Comparison of ENCODE assay signal across 8 mouse cellular contexts in the genomic region with DNA sequence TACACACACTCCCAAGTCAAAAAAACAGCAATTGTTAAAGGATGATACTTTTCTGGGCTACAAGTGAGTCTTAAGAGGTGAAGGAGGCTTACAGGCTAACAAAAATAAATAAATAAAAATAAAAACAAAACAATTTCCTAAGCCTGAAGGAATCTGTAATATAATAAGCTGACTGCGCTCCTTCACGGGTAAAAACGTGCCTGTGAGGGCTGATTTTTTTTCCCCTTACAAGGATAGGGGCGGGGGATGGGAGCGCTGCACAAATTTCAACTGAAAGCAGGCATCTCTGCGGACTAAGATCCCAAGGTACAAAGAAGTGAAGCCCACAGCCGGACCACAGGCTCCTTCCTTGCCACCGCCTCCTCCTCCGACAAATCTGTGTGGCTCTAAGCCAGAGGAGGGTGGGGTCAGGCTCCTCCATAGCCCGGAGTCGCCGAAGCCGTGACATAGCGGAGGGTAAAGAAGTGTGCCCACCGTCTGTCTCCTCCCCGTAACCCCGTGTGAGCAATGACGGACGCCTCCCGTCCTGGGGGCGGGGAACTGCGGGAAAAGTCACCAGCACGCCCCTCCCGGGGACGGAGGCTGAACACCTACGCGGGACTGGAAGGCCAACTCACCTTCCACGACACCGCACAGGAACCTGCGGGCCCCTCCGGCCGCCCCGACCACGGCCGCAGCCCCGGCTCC. TPM values are rescaled to one million over a fixed set of nuclear protein-coding genes. Genes with fewer than 3 reads are reported as not detected.
A peak's percentile ranks its signal among the peaks of the same experiment; 100 is the strongest.
DNase-seq lines count a peak whose midpoint lies in the region; ATAC-seq and TF ChIP-seq lines count a peak whose summit lies in the region.

No protein-coding gene starts in this region.

- peak; percentile 89 for DNase-seq in 416B (ENCODE audit: low read depth)
- DNase-seq in embryonic facial prominence, embryonic 14.5 days (ENCODE audit: low spot score), result peak; percentile 81
- peak; percentile 91 for DNase-seq in heart, embryonic 10.5 days (ENCODE audit: low spot score)
- DNase-seq in limb, embryonic 14.5 days (ENCODE audit: low spot score), result peak; percentile 55
- peak; percentile 58 to 73 for DNase-seq in spleen, postnatal 14 days (ENCODE audit: low spot score in 2 of 2)

- peak overlapping the region; percentile 98 for H3K9ac ChIP-seq in embryonic facial prominence, embryonic 14.5 days (ENCODE audit: low read depth, low read length)
- H3K9ac ChIP-seq in kidney, embryonic 14.5 days (ENCODE audit: low read depth, low read length), result peak overlapping the region; percentile 86
- peak overlapping the region; percentile 97 for H3K9ac ChIP-seq in limb, embryonic 14.5 days (ENCODE audit: low read depth, low read length, severe bottlenecking)
- H3K9ac ChIP-seq in midbrain, embryonic 16.5 days (ENCODE audit: low read depth, low read length), result peak overlapping the region; percentile 99

- H3K27ac ChIP-seq in bone marrow, adult 2 months (ENCODE audit: control insufficient read depth, insufficient read depth, low read depth, low read length, poor library complexity), result peak overlapping the region; percentile 99
- H3K27ac ChIP-seq in embryonic facial prominence, embryonic 14.5 days (replicated peaks; ENCODE audit: low read depth, low read length), result peak overlapping the region; percentile 98
- peak overlapping the region; percentile 99 for H3K27ac ChIP-seq in heart, embryonic 10.5 days
- H3K27ac ChIP-seq in kidney, embryonic 14.5 days (ENCODE audit: low read depth, low read length), result peak overlapping the region; percentile 97
- H3K27ac ChIP-seq in limb, embryonic 14.5 days (replicated peaks; ENCODE audit: low read depth, low read length), result peak overlapping the region; percentile 97
- H3K27ac ChIP-seq in midbrain, embryonic 16.5 days (ENCODE audit: low read length), result peak overlapping the region; percentile 99

- peak; percentile 16; the same call in 1 of the 2 replicates for ATAC-seq in embryonic facial prominence, embryonic 14.5 days (ENCODE audit: low read depth)
- peak; percentile 68 for ATAC-seq in kidney, embryonic 14.5 days (ENCODE audit: low FRiP score, low TSS enrichment)
- ATAC-seq in limb, embryonic 14.5 days (ENCODE audit: low FRiP score, low read depth), result peak; percentile 7
- peak; percentile 34 for ATAC-seq in midbrain, embryonic 16.5 days

- under 1% methylated on average over 36 of the region's 36 CpGs for WGBS in bone marrow, adult 2 months
- under 1% methylated on average over 26 of the region's 36 CpGs for WGBS in embryonic facial prominence, embryonic 14.5 days
- WGBS in heart, embryonic 10.5 days, result under 1% methylated on average over 36 of the region's 36 CpGs
- WGBS in kidney, embryonic 14.5 days, result under 1% methylated on average over 36 of the region's 36 CpGs
- under 1% methylated on average over 36 of the region's 36 CpGs for WGBS in limb, embryonic 14.5 days
- WGBS in midbrain, embryonic 16.5 days, result 1% methylated on average over 34 of the region's 36 CpGs

- H3K4me1 ChIP-seq in bone marrow, adult 2 months (ENCODE audit: control insufficient read depth, insufficient read depth, low read length), result peaks cover 4% of the 10 kb centered on the region; the same call in 1 of the 2 replicates
- peaks cover 18% of the 10 kb centered on the region for H3K4me1 ChIP-seq in embryonic facial prominence, embryonic 14.5 days (ENCODE audit: control insufficient read depth, insufficient read depth, low read length)
- H3K4me1 ChIP-seq in heart, embryonic 10.5 days, result peaks cover 17% of the 10 kb centered on the region
- peaks cover 14% of the 10 kb centered on the region for H3K4me1 ChIP-seq in kidney, embryonic 14.5 days (ENCODE audit: control insufficient read depth, insufficient read depth, low read length)
- peaks cover 29% of the 10 kb centered on the region for H3K4me1 ChIP-seq in limb, embryonic 14.5 days (ENCODE audit: control insufficient read depth, insufficient read depth, low read length)
- peaks cover 34% of the 10 kb centered on the region for H3K4me1 ChIP-seq in midbrain, embryonic 16.5 days (ENCODE audit: control insufficient read depth, insufficient read depth, low read length)

- peaks cover 36% of the 10 kb centered on the region for H3K36me3 ChIP-seq in embryonic facial prominence, embryonic 14.5 days (ENCODE audit: control insufficient read depth, insufficient read depth, low read length)
- H3K36me3 ChIP-seq in heart, embryonic 10.5 days, result peaks cover 37% of the 10 kb centered on the region
- H3K36me3 ChIP-seq in kidney, embryonic 14.5 days (ENCODE audit: control insufficient read depth, insufficient read depth, low read length), result peaks cover 26% of the 10 kb centered on the region
- peaks cover 37% of the 10 kb centered on the region for H3K36me3 ChIP-seq in limb, embryonic 14.5 days (ENCODE audit: control insufficient read depth, insufficient read depth, low read length)
- H3K36me3 ChIP-seq in midbrain, embryonic 16.5 days (ENCODE audit: control insufficient read depth, insufficient read depth, low read length), result peaks cover 3% of the 10 kb centered on the region; the same call in 1 of the 2 replicates

- TF ChIP-seq POLR2A in bone marrow, adult 2 months (IDR thresholded peaks at IDR 0.05; ENCODE audit: borderline replicate concordance, control insufficient read depth, low read depth, low read length), result no peak
- TF ChIP-seq POLR2A in limb, embryonic 14.5 days (IDR thresholded peaks at IDR 0.05; ENCODE audit: borderline replicate concordance, extremely low read depth, insufficient read depth, insufficient read length), result no peak

- H3K9me3 ChIP-seq in embryonic facial prominence, embryonic 14.5 days (ENCODE audit: control insufficient read depth, low read length), result no peaks in the 10 kb centered on the region
- H3K9me3 ChIP-seq in heart, embryonic 10.5 days, result no peaks in the 10 kb centered on the region
- H3K9me3 ChIP-seq in kidney, embryonic 14.5 days (ENCODE audit: control insufficient read depth, low read length), result no peaks in the 10 kb centered on the region
- no peaks in the 10 kb centered on the region for H3K9me3 ChIP-seq in limb, embryonic 14.5 days (ENCODE audit: control insufficient read depth, low read length)
- H3K9me3 ChIP-seq in midbrain, embryonic 16.5 days (replicated peaks; ENCODE audit: control insufficient read depth, low read length, poor library complexity, severe bottlenecking), result no peaks in the 10 kb centered on the region

- H3K4me2 ChIP-seq in embryonic facial prominence, embryonic 14.5 days (ENCODE audit: low read depth, low read length), result peak overlapping the region; percentile 71
- H3K4me2 ChIP-seq in kidney, embryonic 14.5 days (replicated peaks; ENCODE audit: low read depth, low read length), result peak overlapping the region; percentile 44
- H3K4me2 ChIP-seq in limb, embryonic 14.5 days (replicated peaks; ENCODE audit: low read depth, low read length, severe bottlenecking), result peak overlapping the region; percentile 56
- peak overlapping the region; percentile 72 for H3K4me2 ChIP-seq in midbrain, embryonic 16.5 days (ENCODE audit: low read length)

- peak overlapping the region; percentile 79 for H3K4me3 ChIP-seq in bone marrow, adult 2 months (replicated peaks; ENCODE audit: control insufficient read depth, low read depth, low read length)
- peak overlapping the region; percentile 100 for H3K4me3 ChIP-seq in embryonic facial prominence, embryonic 14.5 days (ENCODE audit: low read depth, low read length)
- peak overlapping the region; percentile 96 for H3K4me3 ChIP-seq in heart, embryonic 10.5 days
- peak overlapping the region; percentile 76 for H3K4me3 ChIP-seq in kidney, embryonic 14.5 days (ENCODE audit: low read length)
- peak overlapping the region; percentile 100 for H3K4me3 ChIP-seq in limb, embryonic 14.5 days (replicated peaks; ENCODE audit: low read length)
- peak overlapping the region; percentile 99 for H3K4me3 ChIP-seq in midbrain, embryonic 16.5 days (ENCODE audit: low read depth, low read length)

- H3K27me3 ChIP-seq in embryonic facial prominence, embryonic 14.5 days (replicated peaks; ENCODE audit: control insufficient read depth, insufficient read depth, low read length), result no peaks in the 10 kb centered on the region
- no peaks in the 10 kb centered on the region for H3K27me3 ChIP-seq in heart, embryonic 10.5 days (ENCODE audit: insufficient read depth, poor library complexity, severe bottlenecking)
- no peaks in the 10 kb centered on the region for H3K27me3 ChIP-seq in kidney, embryonic 14.5 days (ENCODE audit: control insufficient read depth, insufficient read depth, low read length)
- H3K27me3 ChIP-seq in limb, embryonic 14.5 days (ENCODE audit: control insufficient read depth, insufficient read depth, low read length), result no peaks in the 10 kb centered on the region
- H3K27me3 ChIP-seq in midbrain, embryonic 16.5 days (ENCODE audit: control insufficient read depth, insufficient read depth, low read depth, low read length), result no peaks in the 10 kb centered on the region

- no peak for TF ChIP-seq CTCF in bone marrow, adult 2 months (IDR thresholded peaks at IDR 0.05; ENCODE audit: control insufficient read depth, insufficient read depth, low read length)

RNA-seq across cellular contexts. Expression of gene Mgea5, which starts 1.2 kb away (rescaled TPM):
- 51.4 and 80.8 TPM in 2 replicates for polyA plus RNA-seq in bone marrow, adult 2 months (2011; ENCODE audit: insufficient read depth, insufficient read length, low replicate concordance, missing spikeins)
- 52.3 and 56.5 TPM in 2 replicates for polyA plus RNA-seq in embryonic facial prominence, embryonic 14.5 days (2014; fragmentation: Nextera tagmentation; extraction: Ambion mirVana)
- 39.6 and 52.5 TPM in 2 replicates for polyA plus RNA-seq in heart, embryonic 10.5 days (2016; fragmentation: Nextera tagmentation; extraction: Ambion mirVana)
- 46.3 and 67.8 TPM in 2 replicates for polyA plus RNA-seq in kidney, embryonic 14.5 days (2014; fragmentation: Nextera tagmentation; extraction: Ambion mirVana)
- 79.8 and 85.3 TPM in 2 replicates for polyA plus RNA-seq in limb, embryonic 14.5 days (2012; rRNA removed)
- 59.0 and 66.9 TPM in 2 replicates for polyA plus RNA-seq in limb, embryonic 14.5 days (2014; fragmentation: Nextera tagmentation; extraction: Ambion mirVana)
- polyA plus RNA-seq in midbrain, embryonic 16.5 days (2015; fragmentation: Nextera tagmentation; extraction: Ambion mirVana), result 76.5 and 84.0 TPM in 2 replicates

RNA-seq across cellular contexts. Expression of gene Npm3, which starts 33.1 kb away (rescaled TPM):
- polyA plus RNA-seq in bone marrow, adult 2 months (2011; ENCODE audit: insufficient read depth, insufficient read length, low replicate concordance, missing spikeins), result 44.1 and 56.0 TPM in 2 replicates
- polyA plus RNA-seq in embryonic facial prominence, embryonic 14.5 days (2014; fragmentation: Nextera tagmentation; extraction: Ambion mirVana), result 18.9 and 19.8 TPM in 2 replicates
- 12.3 and 13.6 TPM in 2 replicates for polyA plus RNA-seq in heart, embryonic 10.5 days (2016; fragmentation: Nextera tagmentation; extraction: Ambion mirVana)
- polyA plus RNA-seq in kidney, embryonic 14.5 days (2014; fragmentation: Nextera tagmentation; extraction: Ambion mirVana), result 21.4 and 111 TPM in 2 replicates
- 130 and 162 TPM in 2 replicates for polyA plus RNA-seq in limb, embryonic 14.5 days (2012; rRNA removed)
- 20.2 and 21.7 TPM in 2 replicates for polyA plus RNA-seq in limb, embryonic 14.5 days (2014; fragmentation: Nextera tagmentation; extraction: Ambion mirVana)
- polyA plus RNA-seq in midbrain, embryonic 16.5 days (2015; fragmentation: Nextera tagmentation; extraction: Ambion mirVana), result 7.9 TPM in 2 replicates

RNA-seq across cellular contexts. Expression of gene Kcnip2, which starts 33.4 kb away (rescaled TPM):
- 0.72 TPM in 1 of 2 replicates, not detected in the other for polyA plus RNA-seq in bone marrow, adult 2 months (2011; ENCODE audit: insufficient read depth, insufficient read length, low replicate concordance, missing spikeins)
- 1.4 and 1.5 TPM in 2 replicates for polyA plus RNA-seq in embryonic facial prominence, embryonic 14.5 days (2014; fragmentation: Nextera tagmentation; extraction: Ambion mirVana)
- 0.35 and 0.53 TPM in 2 replicates for polyA plus RNA-seq in heart, embryonic 10.5 days (2016; fragmentation: Nextera tagmentation; extraction: Ambion mirVana)
- polyA plus RNA-seq in kidney, embryonic 14.5 days (2014; fragmentation: Nextera tagmentation; extraction: Ambion mirVana), result 1.4 and 2.0 TPM in 2 replicates
- 1.3 and 1.5 TPM in 2 replicates for polyA plus RNA-seq in limb, embryonic 14.5 days (2012; rRNA removed)
- polyA plus RNA-seq in limb, embryonic 14.5 days (2014; fragmentation: Nextera tagmentation; extraction: Ambion mirVana), result 0.55 and 0.92 TPM in 2 replicates
- 8.2 and 10.0 TPM in 2 replicates for polyA plus RNA-seq in midbrain, embryonic 16.5 days (2015; fragmentation: Nextera tagmentation; extraction: Ambion mirVana)

RNA-seq across cellular contexts. Expression of gene Fgf8, which starts 39.7 kb away (rescaled TPM):
- not detected in 2 replicates for polyA plus RNA-seq in bone marrow, adult 2 months (2011; ENCODE audit: insufficient read depth, insufficient read length, low replicate concordance, missing spikeins)
- 0.25 TPM in 1 of 2 replicates, not detected in the other for polyA plus RNA-seq in embryonic facial prominence, embryonic 14.5 days (2014; fragmentation: Nextera tagmentation; extraction: Ambion mirVana)
- polyA plus RNA-seq in heart, embryonic 10.5 days (2016; fragmentation: Nextera tagmentation; extraction: Ambion mirVana), result 1.9 and 8.8 TPM in 2 replicates
- 25.1 and 29.3 TPM in 2 replicates for polyA plus RNA-seq in kidney, embryonic 14.5 days (2014; fragmentation: Nextera tagmentation; extraction: Ambion mirVana)
- polyA plus RNA-seq in limb, embryonic 14.5 days (2012; rRNA removed), result 1.1 and 1.5 TPM in 2 replicates
- 0.29 and 0.46 TPM in 2 replicates for polyA plus RNA-seq in limb, embryonic 14.5 days (2014; fragmentation: Nextera tagmentation; extraction: Ambion mirVana)
- polyA plus RNA-seq in midbrain, embryonic 16.5 days (2015; fragmentation: Nextera tagmentation; extraction: Ambion mirVana), result 0.23 and 1.2 TPM in 2 replicates

Comparison
In these comparisons a context has a peak if more than half of its experiments do, and no peak if none do; other contexts are left out.
1. Peak in every context shown above with its lines: DNase-seq, ATAC-seq, H3K4me3 ChIP-seq and H3K27ac ChIP-seq.
2. ATAC-seq: peak in every context shown above with its lines; median percentile 68 in kidney, embryonic 14.5 days; 34 in midbrain, embryonic 16.5 days; 16 in embryonic facial prominence, embryonic 14.5 days; 7 in limb, embryonic 14.5 days.